Mouse (Mus musculus) forebrain, embryonic 11.5 days (tissue): ENCODE measurements around the gene Smyd3. TPM values are rescaled to one million over a fixed set of nuclear protein-coding genes. Genes with fewer than 3 reads are reported as not detected.

Experiments used
- ATAC-seq: fragments of 200-750 bp; cut with Nextera tagmentation; replicated peaks from 2 replicates; pipeline ENCODE4 v1.8.0; 2017; ENCODE audit warnings: moderate TSS enrichment; ENCODE audit not compliant: low FRiP score
- DNase-seq: peaks from one replicate; pipeline ENCODE4 v3.0.0-alpha.2; 2017; ENCODE audit warnings: low spot score
- H3K27ac ChIP-seq: fragments of 300-500 bp; sonication (generic); 2 replicates; pipeline ENCODE4 v1.5.1; 2014; ENCODE audit warnings: low read depth, low read length
- H3K27me3 ChIP-seq: fragments of 300-500 bp; sonication (generic); 2 replicates; pipeline ENCODE4 v1.6.1; 2014; ENCODE audit warnings: mild to moderate bottlenecking, low read length, mixed read lengths; ENCODE audit not compliant: control insufficient read depth, insufficient read depth
- H3K36me3 ChIP-seq: fragments of 300-500 bp; sonication (generic); 2 replicates; pipeline ENCODE4 v1.6.1; 2014; ENCODE audit warnings: mild to moderate bottlenecking, low read length, moderate library complexity, mixed read lengths; ENCODE audit not compliant: control insufficient read depth, insufficient read depth
- H3K4me1 ChIP-seq: fragments of 300-500 bp; sonication (generic); replicated peaks from 2 replicates; pipeline ENCODE4 v1.6.1; 2014; ENCODE audit warnings: low read length, mixed read lengths; ENCODE audit not compliant: control insufficient read depth, insufficient read depth
- H3K4me2 ChIP-seq: fragments of 300-500 bp; sonication (generic); 2 replicates; pipeline ENCODE4 v1.6.1; 2014; ENCODE audit warnings: low read depth, mild to moderate bottlenecking, low read length, moderate library complexity, mixed read lengths; ENCODE audit not compliant: severe bottlenecking
- H3K4me3 ChIP-seq: fragments of 300-500 bp; sonication (generic); 2 replicates; pipeline ENCODE4 v1.5.1; 2014; ENCODE audit warnings: low read depth, low read length
- H3K9ac ChIP-seq: fragments of 300-500 bp; sonication (generic); 2 replicates; pipeline ENCODE4 v1.6.1; 2014; ENCODE audit warnings: low read length
- H3K9me3 ChIP-seq: fragments of 300-500 bp; sonication (generic); 2 replicates; pipeline ENCODE4 v1.6.1; 2016; ENCODE audit warnings: low read length, mixed read lengths; ENCODE audit not compliant: control insufficient read depth
- WGBS: fragments of 180-500 bp; shearing (Covaris S2); extraction: QIAGEN DNeasy Blood & Tissue Kit; methylation state at CpG from one replicate; pipeline ENCODE4 v1.1.7; 2014; 5-methylcytosine and 5-hydroxymethylcytosine counted together
- polyA plus RNA-seq: library from polyadenylated mRNA; unstranded; fragments of >200 nt; fragmentation: Nextera tagmentation; extraction: Ambion mirVana; gene quantifications from 2 replicates; pipeline ENCODE4 v1.2.1, GENCODE M21; 2014

The Smyd3 gene
- polyA plus RNA-seq, 1 experiment from 2014 or later = 14.1 TPM

DNA sequence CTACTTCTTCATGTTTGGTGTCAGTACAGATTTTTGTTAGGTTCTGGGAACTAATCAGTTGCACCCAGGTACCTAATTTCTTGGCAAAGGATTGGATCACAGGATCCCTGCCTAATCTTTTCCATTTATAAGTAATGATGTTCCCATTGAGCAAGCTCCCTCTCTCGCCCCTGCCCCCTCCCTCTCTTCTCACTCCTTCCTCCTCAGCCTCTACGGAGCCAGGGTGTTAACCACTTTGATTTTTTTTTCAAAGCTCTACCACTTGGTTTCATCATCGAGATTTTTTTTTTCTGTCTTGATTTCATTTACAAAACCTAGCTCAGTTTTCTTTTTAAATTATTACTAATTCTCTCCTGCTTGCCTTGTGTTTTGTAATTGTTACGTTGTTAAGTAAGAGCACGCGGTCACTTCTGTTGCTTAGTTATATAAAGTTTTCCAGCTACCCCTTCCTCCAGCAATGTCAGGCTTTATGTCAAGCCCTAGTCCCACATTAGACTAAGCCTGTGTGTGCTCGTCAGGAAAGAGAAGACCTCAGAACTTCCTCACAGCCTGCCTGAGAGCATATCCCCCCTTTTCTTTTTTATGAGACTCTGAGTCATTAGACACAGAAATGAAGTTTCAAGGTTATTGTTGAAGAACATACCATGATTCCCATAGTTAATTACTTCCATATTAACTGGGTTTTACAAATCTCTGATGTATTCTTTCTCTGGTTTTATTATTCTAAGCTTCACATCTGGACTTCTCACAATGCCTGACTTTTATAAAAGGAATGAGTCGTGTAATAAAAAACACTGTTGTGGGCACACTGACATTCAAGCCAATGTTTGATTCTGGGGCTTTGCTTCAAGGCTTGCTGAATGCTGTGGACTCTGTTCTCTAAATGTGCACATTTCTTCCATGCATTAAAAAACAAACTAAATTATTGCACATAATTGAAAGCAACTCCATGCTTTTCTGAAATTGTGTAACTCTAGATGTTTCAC is 156.1 kb downstream of the Smyd3 start:
- no peak overlapping the region for H3K9ac ChIP-seq
- no peak for DNase-seq
- ATAC-seq = no peak
- no peaks in the 10 kb centered on the region for H3K27me3 ChIP-seq
- WGBS = 70% methylated on average over 8 of the region's 8 CpGs
- no peaks in the 10 kb centered on the region for H3K36me3 ChIP-seq
- no peak overlapping the region for H3K4me3 ChIP-seq
- H3K4me1 ChIP-seq = no peaks in the 10 kb centered on the region
- no peak overlapping the region for H3K27ac ChIP-seq
- H3K4me2 ChIP-seq = no peak overlapping the region
- no peaks in the 10 kb centered on the region for H3K9me3 ChIP-seq

DNA sequence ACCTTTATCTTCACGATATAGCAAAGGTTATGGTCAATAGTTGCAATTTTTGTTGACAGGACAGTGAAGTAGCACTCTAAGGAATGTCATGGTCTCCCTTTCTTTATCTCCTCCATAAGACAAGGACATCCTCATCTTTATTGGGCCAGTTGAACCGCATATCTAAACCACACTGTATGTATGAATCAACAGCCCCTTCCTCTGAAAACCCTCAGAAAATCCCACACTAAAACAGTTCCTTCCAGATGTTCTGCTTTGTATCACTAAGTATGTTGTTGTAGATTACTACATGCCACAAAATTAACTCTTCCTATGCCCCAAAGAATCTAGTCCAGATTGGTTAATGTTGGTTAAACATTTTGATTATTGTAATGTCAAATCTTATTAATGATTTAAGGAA is 160.7 kb downstream of the Smyd3 start:
- H3K27ac ChIP-seq = no peak overlapping the region
- no peak for DNase-seq
- 88% methylated on average over 2 of the region's 2 CpGs for WGBS
- no peaks in the 10 kb centered on the region for H3K36me3 ChIP-seq
- H3K4me3 ChIP-seq = no peak overlapping the region
- no peak for ATAC-seq
- no peak overlapping the region for H3K4me2 ChIP-seq
- no peak overlapping the region for H3K9ac ChIP-seq
- no peaks in the 10 kb centered on the region for H3K27me3 ChIP-seq
- no peaks in the 10 kb centered on the region for H3K4me1 ChIP-seq
- H3K9me3 ChIP-seq = no peaks in the 10 kb centered on the region

DNA sequence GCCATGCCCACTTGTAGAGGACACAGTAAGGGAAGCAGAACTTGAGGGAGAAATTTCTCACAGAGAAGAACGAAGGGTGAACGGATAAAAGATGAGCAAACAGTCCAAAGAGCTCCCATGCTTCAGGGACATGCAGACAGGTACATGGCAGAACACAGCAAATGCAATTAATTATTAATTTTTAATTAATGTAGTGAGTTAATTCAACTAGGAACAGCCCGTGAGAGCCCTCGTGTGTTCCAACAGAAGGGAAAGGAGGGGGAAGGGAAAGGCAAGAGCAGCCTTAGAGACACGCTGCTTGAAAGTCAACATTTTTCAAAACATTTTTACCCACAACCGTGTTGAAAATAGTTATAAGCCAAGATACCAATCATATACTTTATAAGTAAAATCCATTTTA is 163.6 kb downstream of the Smyd3 start:
- no peak for ATAC-seq
- no peak overlapping the region for H3K9ac ChIP-seq
- DNase-seq = no peak
- no peaks in the 10 kb centered on the region for H3K4me1 ChIP-seq
- H3K36me3 ChIP-seq = no peaks in the 10 kb centered on the region
- H3K4me3 ChIP-seq = no peak overlapping the region
- WGBS = 95% methylated on average over 6 of the region's 6 CpGs
- H3K27me3 ChIP-seq = no peaks in the 10 kb centered on the region
- no peak overlapping the region for H3K27ac ChIP-seq
- H3K4me2 ChIP-seq = no peak overlapping the region
- no peaks in the 10 kb centered on the region for H3K9me3 ChIP-seq

DNA sequence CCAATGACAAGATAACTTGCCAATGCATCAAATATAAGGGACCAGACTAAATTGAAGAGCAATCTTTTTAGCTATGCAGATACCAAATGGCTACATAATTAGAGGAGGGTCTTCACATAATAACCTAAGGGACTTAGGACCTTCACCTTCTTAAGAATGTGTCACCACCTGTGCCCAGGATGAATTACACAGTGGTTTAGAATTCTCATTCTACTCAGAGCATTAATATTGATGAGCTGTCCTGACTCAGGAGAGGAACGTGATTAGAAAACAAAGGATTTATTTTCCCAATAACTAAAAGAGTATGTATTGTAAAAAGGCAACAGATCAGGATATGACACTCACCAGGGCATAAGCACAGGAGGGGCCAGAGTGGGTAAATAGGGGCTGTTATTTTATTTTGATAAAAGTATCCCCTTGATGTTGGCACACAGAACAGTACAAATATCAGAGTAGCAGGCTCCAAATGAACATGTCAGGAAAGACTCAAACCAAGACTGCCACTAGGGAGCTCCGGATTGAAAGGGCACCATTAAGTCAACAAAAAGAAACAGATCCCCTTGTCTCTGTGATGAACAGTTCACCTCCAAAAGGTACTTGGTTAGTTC is 172.4 kb downstream of the Smyd3 start:
- Histone ChIP-seq H3K9ac (no peak overlapping the region), H3K27ac (no peak overlapping the region), H3K36me3 (no peaks in the 10 kb centered on the region), H3K4me2 (no peak overlapping the region), H3K4me1 (no peaks in the 10 kb centered on the region), H3K4me3 (no peak overlapping the region), H3K27me3 (no peaks in the 10 kb centered on the region), H3K9me3 (no peaks in the 10 kb centered on the region)
- 61% methylated on average over 2 of the region's 2 CpGs for WGBS
- DNase-seq (no peak), ATAC-seq (no peak)

DNA sequence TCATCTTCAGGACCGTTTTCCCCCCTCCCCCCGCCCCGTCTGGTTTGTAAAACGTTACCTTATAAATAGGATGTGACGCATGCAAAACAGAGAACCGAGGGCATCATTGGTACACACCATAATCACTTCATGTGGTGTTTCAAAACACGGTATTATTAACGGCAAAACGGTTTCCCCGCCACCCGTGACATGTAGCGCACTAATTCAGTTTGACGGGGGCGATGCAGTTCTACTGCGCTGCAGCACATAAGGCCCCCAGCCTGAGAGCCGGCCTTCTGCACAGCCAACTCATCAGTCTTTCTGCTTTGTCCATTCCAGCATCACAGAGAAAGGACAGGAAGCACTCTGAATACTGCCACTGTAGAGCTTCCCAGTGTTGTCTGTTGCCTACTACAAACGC is 174.4 kb downstream of the Smyd3 start:
- H3K9ac ChIP-seq = no peak overlapping the region
- WGBS = 92% methylated on average over 17 of the region's 17 CpGs
- no peak overlapping the region for H3K4me2 ChIP-seq
- H3K4me1 ChIP-seq = no peaks in the 10 kb centered on the region
- H3K27me3 ChIP-seq = no peaks in the 10 kb centered on the region
- H3K27ac ChIP-seq = no peak overlapping the region
- no peaks in the 10 kb centered on the region for H3K36me3 ChIP-seq
- DNase-seq (no peak), ATAC-seq (no peak)
- no peaks in the 10 kb centered on the region for H3K9me3 ChIP-seq
- H3K4me3 ChIP-seq = no peak overlapping the region

DNA sequence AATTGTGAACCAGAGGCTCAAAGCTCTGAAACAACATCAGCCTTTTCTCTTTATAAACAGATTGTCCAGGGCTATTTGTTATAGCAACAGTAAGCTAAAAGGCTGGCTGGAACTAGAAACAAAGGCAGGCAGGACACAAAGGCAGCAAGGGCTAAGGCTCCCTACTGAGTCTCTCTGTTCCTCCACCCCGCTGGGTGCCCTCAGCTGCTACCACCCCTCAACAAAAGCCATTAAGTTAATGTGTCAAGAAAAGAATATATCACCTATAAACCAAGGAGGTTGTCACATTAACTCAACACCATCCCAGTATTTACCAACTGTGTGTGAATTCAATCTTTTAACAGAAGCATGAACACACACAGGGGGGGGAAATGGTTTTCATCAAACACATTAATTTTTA is 176.3 kb downstream of the Smyd3 start:
- H3K27me3 ChIP-seq = no peaks in the 10 kb centered on the region
- no peak overlapping the region for H3K9ac ChIP-seq
- H3K4me1 ChIP-seq = no peaks in the 10 kb centered on the region
- ATAC-seq (no peak), DNase-seq (no peak)
- H3K4me2 ChIP-seq = no peak overlapping the region
- WGBS = 25% methylated on average over 1 of the region's 1 CpGs
- no peaks in the 10 kb centered on the region for H3K36me3 ChIP-seq
- no peaks in the 10 kb centered on the region for H3K9me3 ChIP-seq
- no peak overlapping the region for H3K4me3 ChIP-seq
- H3K27ac ChIP-seq = no peak overlapping the region

DNA sequence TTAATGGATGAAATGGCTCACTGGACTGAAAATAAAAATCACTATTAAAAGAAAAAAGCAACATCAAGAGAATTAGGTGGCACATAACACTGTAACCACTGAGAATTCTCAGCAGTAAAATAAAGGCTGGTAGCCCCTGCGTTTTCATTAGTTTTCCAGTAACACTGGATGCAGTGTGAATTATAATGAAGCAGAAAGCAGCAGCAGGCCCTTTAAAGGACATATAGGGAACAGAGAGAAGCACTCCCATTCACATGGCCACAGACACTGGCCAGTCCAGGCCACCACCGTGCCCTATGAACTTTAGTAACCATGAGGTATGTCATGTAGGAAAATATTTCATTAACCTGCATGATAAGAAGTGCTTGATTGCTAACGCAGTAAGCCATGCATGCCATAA is 178.8 kb downstream of the Smyd3 start:
- H3K4me1 ChIP-seq = no peaks in the 10 kb centered on the region
- ATAC-seq (no peak), DNase-seq (no peak)
- H3K27me3 ChIP-seq = no peaks in the 10 kb centered on the region
- no peak overlapping the region for H3K9ac ChIP-seq
- 86% methylated on average over 3 of the region's 3 CpGs for WGBS
- no peak overlapping the region for H3K4me2 ChIP-seq
- no peaks in the 10 kb centered on the region for H3K9me3 ChIP-seq
- H3K27ac ChIP-seq = no peak overlapping the region
- H3K36me3 ChIP-seq = no peaks in the 10 kb centered on the region
- H3K4me3 ChIP-seq = no peak overlapping the region

DNA sequence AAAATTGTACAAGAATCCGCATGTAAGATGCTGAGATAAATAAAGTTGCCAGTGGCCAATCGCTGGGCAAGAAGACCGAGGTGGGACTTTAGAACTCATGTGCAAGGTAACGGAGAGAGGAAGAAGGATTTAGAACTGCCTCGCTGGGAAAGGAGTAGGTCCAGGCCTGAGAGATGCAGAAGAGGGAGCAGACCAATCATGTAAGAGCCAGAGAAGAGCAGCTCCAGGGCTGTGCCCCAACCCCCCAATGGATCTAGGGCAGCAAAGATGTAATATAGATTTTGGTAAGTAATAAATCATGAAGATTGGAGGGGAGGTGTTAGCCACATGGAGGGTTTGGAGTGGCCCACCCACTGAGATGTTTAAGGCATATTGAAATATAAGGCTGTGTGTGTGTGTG is 180.3 kb downstream of the Smyd3 start:
- H3K36me3 ChIP-seq = no peaks in the 10 kb centered on the region
- H3K9ac ChIP-seq = no peak overlapping the region
- no peak overlapping the region for H3K4me3 ChIP-seq
- H3K9me3 ChIP-seq = no peaks in the 10 kb centered on the region
- H3K4me1 ChIP-seq = no peaks in the 10 kb centered on the region
- H3K27me3 ChIP-seq = no peaks in the 10 kb centered on the region
- ATAC-seq = no peak
- no peak overlapping the region for H3K27ac ChIP-seq
- WGBS = 88% methylated on average over 5 of the region's 5 CpGs
- no peak for DNase-seq
- no peak overlapping the region for H3K4me2 ChIP-seq

DNA sequence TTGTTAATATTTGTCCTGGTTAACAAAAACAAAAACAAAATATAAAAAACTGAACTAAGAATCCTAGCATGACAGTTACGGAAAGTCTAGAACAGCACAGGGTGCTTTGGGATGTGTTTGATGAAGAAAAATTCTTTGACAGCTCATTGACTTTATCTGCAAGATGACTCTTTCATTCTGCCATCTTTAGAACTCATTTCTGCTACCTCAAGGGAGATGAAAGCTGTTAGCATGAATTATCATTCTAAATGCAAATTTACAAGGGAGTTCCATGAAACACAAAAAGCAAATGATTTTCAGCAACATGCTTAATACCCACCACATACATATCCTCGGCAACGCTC is 190.9 kb downstream of the Smyd3 start:
- H3K4me3 ChIP-seq = no peak overlapping the region
- no peaks in the 10 kb centered on the region for H3K9me3 ChIP-seq
- no peaks in the 10 kb centered on the region for H3K27me3 ChIP-seq
- no peaks in the 10 kb centered on the region for H3K36me3 ChIP-seq
- H3K4me2 ChIP-seq = no peak overlapping the region
- H3K27ac ChIP-seq = no peak overlapping the region
- 92% methylated on average over 3 of the region's 3 CpGs for WGBS
- no peaks in the 10 kb centered on the region for H3K4me1 ChIP-seq
- no peak overlapping the region for H3K9ac ChIP-seq
- ATAC-seq (no peak), DNase-seq (no peak)
